Mouse (Mus musculus): ENCODE data around the gene Fam89a.

Gene Fam89a

GRCm38 (mm10) chr8:124752325-124752862, 762 bp upstream of the Fam89a start:
- no peak for DNase-seq (ENCODE audit: low spot score in 2 of 2)

DNA sequence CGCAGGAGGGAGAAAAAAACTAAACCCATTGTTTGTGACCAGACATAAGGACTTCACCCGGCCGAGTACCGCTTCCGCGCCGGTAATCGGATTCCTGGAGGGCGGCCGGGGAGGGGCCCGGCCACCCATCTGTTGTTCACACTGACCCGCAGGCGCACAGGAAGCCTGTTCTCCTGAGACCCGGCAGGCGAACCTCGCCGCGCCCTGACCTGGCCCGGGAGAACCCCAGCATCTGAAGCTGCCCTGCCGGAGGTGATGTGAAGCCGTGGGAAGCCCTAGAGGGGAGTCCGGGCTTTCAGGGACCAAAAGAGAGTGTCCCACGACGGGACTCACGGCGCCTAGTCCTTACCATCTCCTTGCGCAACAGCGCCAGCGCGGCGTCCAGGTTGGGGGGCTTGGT, 441 bp downstream of the Fam89a start:
- no peak for DNase-seq (ENCODE audit: low spot score in 2 of 2)

DNA sequence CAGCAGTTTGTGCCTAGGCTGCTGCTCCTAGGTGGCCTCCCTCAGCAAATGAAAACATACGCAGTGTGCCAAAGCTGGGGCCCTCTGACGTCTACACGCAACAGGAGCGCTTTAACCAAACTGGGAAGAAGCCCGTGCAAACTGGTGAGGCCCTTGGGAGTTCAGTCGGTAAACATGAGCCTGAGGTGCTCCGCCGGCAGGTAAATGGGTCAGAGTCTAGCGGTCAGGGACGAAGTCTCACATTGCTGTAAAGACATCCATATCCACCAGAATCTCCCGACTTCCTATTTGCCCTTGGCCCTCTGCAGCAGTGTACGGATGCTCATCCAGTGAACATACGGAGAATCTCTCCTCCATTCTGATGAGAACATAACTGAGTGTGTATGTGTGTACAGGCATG, 5.0 kb downstream of the Fam89a start:
- no peak for DNase-seq (ENCODE audit: low spot score in 2 of 2)

DNA sequence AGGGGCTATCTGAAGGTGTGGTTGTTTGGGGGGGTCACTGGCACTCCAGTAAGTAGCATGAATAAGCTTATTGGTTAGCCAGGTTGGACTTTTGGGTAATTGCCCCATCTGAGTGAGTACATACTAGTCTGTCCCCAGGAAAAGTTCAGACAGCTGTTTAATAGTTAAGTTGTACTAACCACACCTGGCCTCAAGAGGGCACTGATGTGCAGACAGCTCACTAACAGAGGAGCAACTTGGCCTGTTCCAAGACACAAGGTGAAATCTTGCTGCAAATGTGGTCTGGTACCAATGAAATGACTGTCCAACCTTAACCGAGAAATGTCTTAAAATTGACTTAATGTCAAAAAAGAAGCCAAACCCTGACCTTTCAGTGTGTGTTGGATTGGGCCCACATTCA, 12.4 kb downstream of the Fam89a start:
- DNase-seq (ENCODE audit: low spot score in 2 of 2): peak in 1 of 2 experiments; percentile 19

GRCm38 (mm10) chr8:124735371-124735911, 16.2 kb downstream of the Fam89a start:
- DNase-seq (ENCODE audit: low spot score in 2 of 2): no peak

GRCm38 (mm10) chr8:124732828-124733227, 18.8 kb downstream of the Fam89a start:
- no peak for DNase-seq (ENCODE audit: low spot score in 2 of 2)

DNA sequence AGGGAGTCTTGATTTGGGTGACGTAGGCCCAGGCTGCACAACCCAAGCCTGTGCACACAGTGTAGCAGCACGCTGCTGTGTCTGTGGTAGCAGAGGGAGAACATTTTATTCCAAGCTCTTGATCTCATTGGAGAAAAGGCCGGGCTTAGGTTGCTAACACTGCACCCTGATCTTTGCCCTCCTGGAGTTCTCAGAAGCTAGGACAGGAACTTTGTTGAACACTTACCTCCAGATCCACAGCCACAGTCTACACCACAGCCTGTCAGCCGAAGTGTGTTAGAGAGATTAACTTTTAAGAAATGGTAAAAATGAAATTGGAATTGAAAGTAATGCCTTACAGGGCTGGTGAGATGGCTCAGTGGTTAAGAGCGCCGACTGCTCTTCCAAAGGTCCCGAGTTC, 27.3 kb downstream of the Fam89a start:
- DNase-seq (ENCODE audit: low spot score in 2 of 2): no peak

- peak; percentile 95 to 96 for DNase-seq (ENCODE audit: low spot score in 2 of 2)
Measured at GRCm38 (mm10) chr8:124721862-124722515, 29.6 kb downstream of the Fam89a start, which contains the start of the genes Ttc13 and Arv1. Gene Ttc13 (minus strand): TSS chr8:124721983. Gene Arv1 (plus strand): TSS chr8:124722139.

DNA sequence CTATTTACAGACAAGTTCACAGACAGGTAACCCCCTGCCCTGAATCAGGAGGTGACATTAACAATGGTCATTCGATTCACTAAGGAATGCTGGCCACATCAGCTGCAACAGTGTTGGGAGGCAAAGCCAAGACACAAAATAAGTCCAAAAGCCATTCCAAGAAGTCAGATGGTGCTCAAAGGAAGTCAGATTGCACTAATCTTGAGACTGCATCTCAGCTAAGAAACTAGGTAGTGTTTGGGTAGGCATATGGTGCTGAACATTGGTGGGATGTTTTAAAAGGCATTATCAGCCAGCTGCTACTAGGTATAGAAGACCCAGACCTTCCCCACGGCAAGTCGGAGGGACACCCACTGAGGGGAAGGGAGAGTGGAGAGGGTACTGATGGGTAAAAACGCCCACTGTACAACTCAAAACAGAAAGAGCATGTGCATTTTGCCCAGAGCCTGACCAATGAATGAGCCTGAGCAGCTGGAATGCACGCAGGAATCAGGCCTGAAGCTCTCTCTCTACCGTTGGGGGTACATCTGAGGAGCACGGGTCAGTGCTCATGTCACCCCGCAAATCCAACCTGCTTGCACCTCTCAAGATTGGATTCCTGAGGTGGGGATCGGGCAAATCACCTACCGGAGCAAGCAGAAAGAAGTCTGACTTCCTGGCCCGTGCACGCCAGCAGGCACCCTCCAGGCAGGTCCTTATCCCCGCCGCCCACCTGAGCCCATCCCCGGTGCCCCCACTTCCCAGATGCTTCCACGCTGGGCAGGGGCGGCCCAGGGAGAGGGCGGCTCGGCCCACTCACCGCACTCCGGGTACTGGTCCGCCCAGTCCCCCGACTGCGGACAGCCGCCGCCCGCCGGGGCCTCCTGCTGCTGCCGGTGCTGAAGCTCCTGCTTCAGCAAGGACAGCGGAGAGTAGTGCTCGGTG, 30.4 kb downstream of the Fam89a start:
- DNase-seq (ENCODE audit: low spot score in 2 of 2): no peak

GRCm38 (mm10) chr8:124720133-124720532, 31.5 kb downstream of the Fam89a start:
- no peak for DNase-seq (ENCODE audit: low spot score in 2 of 2)

DNA sequence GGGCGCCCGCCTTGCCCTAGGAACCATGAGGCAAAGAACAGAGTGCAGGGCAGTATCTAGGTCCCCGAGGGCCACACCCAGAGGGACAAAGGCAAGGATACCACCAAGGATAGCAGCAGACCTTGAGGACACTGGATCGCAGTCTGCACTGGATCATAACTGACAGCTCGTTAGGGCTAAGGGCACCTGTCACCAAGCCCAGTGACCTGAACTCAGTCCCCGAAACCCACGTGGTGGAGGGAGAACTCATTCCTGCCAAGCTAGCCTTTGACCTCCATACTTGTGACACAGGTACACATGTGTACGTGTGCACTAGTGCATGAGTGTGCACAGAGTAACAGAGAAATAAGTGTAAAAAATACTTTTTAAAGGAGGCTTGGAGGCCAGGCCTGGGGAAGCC, 35.9 kb downstream of the Fam89a start:
- no peak for DNase-seq (ENCODE audit: low spot score in 2 of 2)

GRCm38 (mm10) chr8:124713207-124713606, 38.4 kb downstream of the Fam89a start:
- no peak for DNase-seq (ENCODE audit: low spot score in 2 of 2)

DNA sequence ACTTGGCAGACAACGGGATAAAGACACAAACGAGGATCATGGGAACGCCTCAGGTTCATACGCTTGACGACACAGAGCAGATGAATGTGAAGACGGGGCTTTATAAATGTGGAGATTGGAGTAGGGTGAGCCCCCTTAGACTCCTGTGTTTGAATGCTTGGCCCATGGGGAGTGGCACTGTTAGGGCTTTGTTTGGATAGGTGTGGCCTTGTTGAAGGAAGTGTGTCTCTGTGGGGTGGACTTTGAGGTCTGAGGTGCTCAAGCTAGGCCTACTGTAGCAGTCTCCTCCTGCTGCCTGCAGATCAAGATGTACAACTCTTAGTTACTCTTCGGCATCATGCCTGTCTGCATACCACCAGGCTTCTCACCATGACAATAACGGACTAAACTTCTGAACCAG, 45.8 kb downstream of the Fam89a start:
- DNase-seq (ENCODE audit: low spot score in 2 of 2): no peak

- DNase-seq (ENCODE audit: low spot score in 2 of 2): no peak
Measured at GRCm38 (mm10) chr8:124704376-124704775, 47.3 kb downstream of the Fam89a start.

DNA sequence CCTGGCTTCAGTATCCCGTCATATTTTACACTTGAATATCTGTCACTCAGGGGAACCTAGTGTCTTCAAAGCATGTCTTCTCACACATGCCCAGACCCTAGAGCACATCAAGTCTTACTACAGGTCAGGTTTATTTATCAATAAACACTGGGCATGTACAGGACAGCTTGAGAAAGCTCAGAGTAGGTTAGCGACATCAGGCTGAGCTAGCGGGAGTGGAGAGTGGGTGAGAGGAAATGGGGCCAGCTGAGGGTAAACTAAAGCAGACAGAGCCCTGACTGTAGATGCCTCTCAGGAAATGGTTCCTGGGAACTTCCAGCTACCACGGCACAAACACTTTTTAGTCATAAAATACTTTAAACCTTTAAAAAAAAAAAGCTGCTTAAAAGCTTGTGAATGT, 48.1 kb downstream of the Fam89a start:
- no peak for DNase-seq (ENCODE audit: low spot score in 2 of 2)

DNA sequence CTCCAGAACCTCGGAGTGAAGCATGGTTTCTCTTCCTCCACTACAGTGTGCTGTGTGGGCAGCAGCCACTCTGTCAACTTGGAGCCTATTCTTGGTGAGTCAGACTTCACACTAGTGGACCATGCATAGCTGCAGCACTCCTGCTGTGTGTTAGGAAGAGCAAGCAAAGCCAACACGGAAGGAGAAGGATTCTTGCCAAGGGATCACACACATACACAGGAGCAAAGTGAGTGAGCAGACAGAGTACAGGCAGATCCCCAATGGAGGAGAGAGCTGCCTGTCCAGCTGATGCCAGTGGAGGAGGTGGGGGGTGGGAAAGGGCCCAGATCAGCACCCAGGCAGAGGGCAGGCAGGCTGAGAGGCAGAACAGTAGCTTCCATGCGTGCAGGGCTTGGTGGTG, 49.4 kb downstream of the Fam89a start:
- DNase-seq (ENCODE audit: low spot score in 2 of 2): no peak

GRCm38 (mm10) chr8:124701023-124701422, 50.6 kb downstream of the Fam89a start:
- peak; percentile 50 to 71 for DNase-seq (ENCODE audit: low spot score in 2 of 2)

- DNase-seq (ENCODE audit: low spot score in 2 of 2): no peak
Measured at GRCm38 (mm10) chr8:124700271-124700670, 51.4 kb downstream of the Fam89a start.

DNA sequence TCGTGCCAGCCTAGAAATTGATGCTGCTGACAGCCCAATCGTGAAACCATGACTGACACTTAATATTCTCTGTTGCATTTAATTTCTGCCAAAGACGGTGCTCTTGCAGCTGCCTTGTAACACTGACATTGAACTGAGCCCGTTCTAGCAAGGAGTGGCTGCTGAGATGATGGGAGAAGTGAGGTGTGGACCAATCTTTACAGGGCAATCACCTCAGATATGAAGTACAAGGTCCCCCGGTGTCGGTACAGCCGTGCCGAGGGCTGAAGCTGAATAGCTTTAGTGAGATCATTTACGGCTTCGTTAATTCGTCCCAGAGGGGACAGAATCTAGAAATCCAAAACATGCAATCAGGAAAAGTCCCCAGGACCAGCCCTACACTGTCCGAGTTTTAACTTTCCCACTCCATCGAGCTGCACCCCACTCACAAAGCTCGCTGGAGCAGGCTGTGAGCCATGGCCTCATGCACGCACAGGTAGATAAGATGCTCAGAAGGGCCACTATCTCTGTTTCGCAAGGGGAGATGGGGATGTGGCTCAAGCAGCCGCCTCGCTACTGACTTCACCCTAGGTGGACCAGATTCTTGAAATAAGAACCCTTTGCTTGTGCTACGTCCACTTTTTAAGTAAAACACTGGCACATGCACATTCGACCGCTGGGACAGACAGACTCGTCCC, 56.1 kb downstream of the Fam89a start:
- DNase-seq (ENCODE audit: low spot score in 2 of 2): no peak

- no peak for DNase-seq (ENCODE audit: low spot score in 2 of 2)
Measured at GRCm38 (mm10) chr8:124691706-124692105, 59.9 kb downstream of the Fam89a start.
